Mouse (Mus musculus) ES-E14 (cell line): ENCODE results near the gene Ildr2. TPM values are rescaled to one million over a fixed set of nuclear protein-coding genes. Genes with fewer than 3 reads are reported as not detected.

ENCODE experiments used
- DNase-seq: peaks from one replicate; pipeline ENCODE4 v3.0.0-alpha.2; 2013; ENCODE audit warnings: low read depth, low spot score
- H3K27ac ChIP-seq: 2 replicates; pipeline ENCODE4 v1.5.1; 2012; ENCODE audit warnings: low read depth, mild to moderate bottlenecking, low read length, moderate library complexity, mixed read lengths; ENCODE audit not compliant: poor library complexity, insufficient read depth, severe bottlenecking
- H3K36me3 ChIP-seq: 2 replicates; pipeline ENCODE4 v1.6.1; 2012; ENCODE audit warnings: mild to moderate bottlenecking, low read length, moderate library complexity, mixed read lengths; ENCODE audit not compliant: control insufficient read depth, poor library complexity, insufficient read depth, severe bottlenecking
- H3K4me1 ChIP-seq, 2 experiments: fragments of 150-350 bp in 1 of 2; sonication (generic) in 1 of 2; 2 replicates each; pipeline ENCODE4 v1.6.1; 2012; ENCODE audit warnings: low read length in 2 of 2, mild to moderate bottlenecking in 1 of 2, mixed read lengths in 1 of 2; ENCODE audit not compliant: control insufficient read depth in 2 of 2, insufficient read depth in 2 of 2, poor library complexity in 1 of 2
- H3K4me3 ChIP-seq, 2 experiments: fragments of 150-350 bp in 1 of 2; sonication (generic) in 1 of 2; 2 replicates each; pipeline ENCODE4 v1.5.1; 2012; ENCODE audit warnings: low read length in 2 of 2, low read depth in 1 of 2, mild to moderate bottlenecking in 1 of 2, mixed read lengths in 1 of 2; ENCODE audit not compliant: insufficient read depth in 1 of 2, poor library complexity in 1 of 2, severe bottlenecking in 1 of 2
- H3K9ac ChIP-seq: 2 replicates; pipeline ENCODE4 v1.6.1; 2012; ENCODE audit warnings: low read depth, mild to moderate bottlenecking, low read length, mixed read lengths; ENCODE audit not compliant: poor library complexity, insufficient read depth, severe bottlenecking
- H3K9me3 ChIP-seq: fragments of 150-350 bp; sonication (generic); 2 replicates; pipeline ENCODE4 v1.6.1; 2012; ENCODE audit warnings: low read depth, mild to moderate bottlenecking, low read length; ENCODE audit not compliant: control insufficient read depth, insufficient read depth
- CHD2 ChIP-seq: IDR thresholded peaks from 2 replicates; pipeline ENCODE4 v1.6.1; 2014; ENCODE audit warnings: mild to moderate bottlenecking, low read depth, low read length, inconsistent platforms
- HCFC1 ChIP-seq: IDR thresholded peaks from 2 replicates; pipeline ENCODE4 v1.6.1; 2012; ENCODE audit warnings: low read length, inconsistent platforms, borderline replicate concordance; ENCODE audit not compliant: insufficient read depth
- MAFK ChIP-seq: IDR thresholded peaks from 2 replicates; pipeline ENCODE4 v1.6.1; 2014; ENCODE audit warnings: mild to moderate bottlenecking, low read depth, low read length, inconsistent platforms; ENCODE audit not compliant: insufficient read depth
- ZC3H11A ChIP-seq: IDR thresholded peaks from 2 replicates; pipeline ENCODE4 v1.6.1; 2012; ENCODE audit warnings: low read depth, mild to moderate bottlenecking, inconsistent platforms, low read length, borderline replicate concordance
- ZNF384 ChIP-seq: IDR thresholded peaks from 2 replicates; pipeline ENCODE4 v1.6.1; 2012; ENCODE audit warnings: low read depth, low read length, inconsistent platforms
- in situ Hi-C, 2 experiments: fragments of 600-800 bp; cut with MboI; formaldehyde crosslinking; loops; one replicate each; pipeline ENCODE4 v1.15.1; 2025; ENCODE audit warnings: low sequenced_read_pairs in 2 of 2, inconsistent platforms in 1 of 2; ENCODE audit not compliant: unreplicated experiment in 2 of 2
- total RNA-seq: library from RNA; depleted of rRNA; stranded (reverse); fragments of 300-350 nt; gene quantifications from 2 replicates; pipeline ENCODE4 v1.2.3, GENCODE M21; 2012; rRNA removed

Gene Ildr2
- total RNA-seq, 1 experiment: 2.9 TPM

- Histone ChIP-seq H3K4me3 (no peak overlapping the region), H3K9ac (no peak overlapping the region), H3K36me3 (no peaks in the 10 kb centered on the region), H3K27ac (no peak overlapping the region), H3K9me3 (no peaks in the 10 kb centered on the region), H3K4me1 (no peaks in the 10 kb centered on the region)
- TF ChIP-seq CHD2 (no peak), ZNF384 (no peak), MAFK (no peak)
- no peak for DNase-seq
- in situ Hi-C loops: no loop called here
Measured at GRCm38 (mm10) chr1:166360896-166361295, 107.0 kb downstream of the Ildr2 start.

GRCm38 (mm10) chr1:166361842-166362241, 107.9 kb downstream of the Ildr2 start:
- H3K4me1 ChIP-seq: no peaks in the 10 kb centered on the region
- no peak for TF ChIP-seq MAFK
- TF ChIP-seq CHD2: no peak
- TF ChIP-seq ZNF384: no peak
- no peak for TF ChIP-seq ZC3H11A
- TF ChIP-seq HCFC1: no peak
- no peak for DNase-seq
- H3K4me3 ChIP-seq: no peak overlapping the region
- H3K9ac ChIP-seq: no peak overlapping the region
- no peak overlapping the region for H3K27ac ChIP-seq
- H3K36me3 ChIP-seq: no peaks in the 10 kb centered on the region
- no peaks in the 10 kb centered on the region for H3K9me3 ChIP-seq
- in situ Hi-C loops: no loop called here

GRCm38 (mm10) chr1:166362659-166363058, 108.7 kb downstream of the Ildr2 start:
- Histone ChIP-seq H3K9me3 (no peaks in the 10 kb centered on the region), H3K9ac (no peak overlapping the region), H3K36me3 (no peaks in the 10 kb centered on the region), H3K4me3 (no peak overlapping the region), H3K4me1 (no peaks in the 10 kb centered on the region), H3K27ac (no peak overlapping the region)
- no peak for DNase-seq
- in situ Hi-C loops: no loop called here
- TF ChIP-seq MAFK: no peak
- no peak for TF ChIP-seq HCFC1
- no peak for TF ChIP-seq ZNF384
- TF ChIP-seq CHD2: no peak
- TF ChIP-seq ZC3H11A: no peak

GRCm38 (mm10) chr1:166363122-166363521, 109.2 kb downstream of the Ildr2 start:
- Histone ChIP-seq H3K36me3 (no peaks in the 10 kb centered on the region), H3K9ac (no peak overlapping the region), H3K4me1 (no peaks in the 10 kb centered on the region), H3K9me3 (no peaks in the 10 kb centered on the region), H3K27ac (no peak overlapping the region), H3K4me3 (no peak overlapping the region)
- no peak for TF ChIP-seq CHD2
- TF ChIP-seq ZC3H11A: no peak
- TF ChIP-seq MAFK: no peak
- no peak for TF ChIP-seq ZNF384
- no peak for TF ChIP-seq HCFC1
- in situ Hi-C loops: no loop called here
- DNase-seq: no peak

Other genes starting within 250 kb of the Ildr2 start
- gene Dusp27, start 126.2 kb upstream of the Ildr2 start, total RNA-seq: 60.2 and 69.4 TPM in 2 replicates
- 68.0 and 204 TPM in 2 replicates for gene Gpa33, start 123.9 kb upstream of the Ildr2 start, total RNA-seq
- 20.3 and 25.7 TPM in 2 replicates for gene Mael, start 15.4 kb upstream of the Ildr2 start, total RNA-seq
- 5.1 and 5.5 TPM in 2 replicates for gene Tada1, start 125.0 kb downstream of the Ildr2 start, total RNA-seq
- 3.0 and 3.5 TPM in 2 replicates for gene Pogk, start 155.7 kb downstream of the Ildr2 start, total RNA-seq
- not detected in 2 replicates for gene Gm4846, start 243.4 kb downstream of the Ildr2 start, total RNA-seq